Mouse (Mus musculus): ENCODE results near the gene Ptger1. TPM values are rescaled to one million over a fixed set of nuclear protein-coding genes. Genes with fewer than 3 reads are reported as not detected.
A peak's percentile ranks its signal among the peaks of the same experiment; 100 is the strongest.

Gene Ptger1
- polyA plus RNA-seq, 1 experiment = 2.9 TPM

DNA sequence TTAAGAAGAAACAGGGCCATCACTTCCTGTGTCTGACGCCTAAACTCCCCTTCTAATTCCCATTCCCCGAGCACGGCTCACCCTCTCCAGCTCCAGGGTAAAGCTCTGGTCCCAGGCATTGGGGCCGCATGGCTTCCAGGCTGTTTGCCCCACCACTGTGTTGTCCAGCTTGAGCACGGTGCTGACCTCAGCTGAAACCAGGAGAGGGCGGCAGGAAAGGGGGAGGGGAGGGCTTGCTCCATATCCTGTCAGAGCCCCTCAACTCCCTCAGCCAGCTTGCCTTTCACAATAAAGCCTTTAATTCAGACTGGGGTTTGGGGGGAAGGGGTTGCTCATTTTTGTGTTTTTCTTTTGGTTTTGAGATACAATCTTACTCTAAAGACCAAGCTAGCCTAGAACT is 14.6 kb downstream of the Ptger1 start:
- H3K4me1 ChIP-seq (ENCODE audit: control insufficient read depth, insufficient read depth, insufficient read length, low read length) = no peaks in the 10 kb centered on the region
- 78% methylated on average over 6 of the region's 6 CpGs for WGBS
- peaks cover 84% of the 10 kb centered on the region for H3K36me3 ChIP-seq (ENCODE audit: control insufficient read depth, insufficient read depth, low read length)
- no peaks in the 10 kb centered on the region for H3K27me3 ChIP-seq (ENCODE audit: control insufficient read depth, insufficient read depth, low read length)
- TF ChIP-seq POLR2A (IDR thresholded peaks at IDR 0.05; ENCODE audit: low read depth, low read length) (no peak), CTCF (IDR thresholded peaks at IDR 0.05; ENCODE audit: extremely low read depth, insufficient read length, insufficient replicate concordance, low read depth, low read length) (no peak)
- no peak overlapping the region for H3K27ac ChIP-seq (ENCODE audit: insufficient read depth, low read depth, low read length)
- no peak overlapping the region for H3K4me3 ChIP-seq (ENCODE audit: low read depth, low read length)

GRCm38 (mm10) chr8:83684517-83684916 is 18.0 kb downstream of the Ptger1 start:
- no peak for TF ChIP-seq CTCF (IDR thresholded peaks at IDR 0.05; ENCODE audit: extremely low read depth, insufficient read length, insufficient replicate concordance, low read depth, low read length)
- no peak for TF ChIP-seq POLR2A (IDR thresholded peaks at IDR 0.05; ENCODE audit: low read depth, low read length)
- Histone ChIP-seq H3K4me1 (ENCODE audit: control insufficient read depth, insufficient read depth, insufficient read length, low read length) (no peaks in the 10 kb centered on the region), H3K4me3 (ENCODE audit: low read depth, low read length) (no peak overlapping the region), H3K27ac (ENCODE audit: insufficient read depth, low read depth, low read length) (no peak overlapping the region), H3K36me3 (ENCODE audit: control insufficient read depth, insufficient read depth, low read length) (peaks cover 60% of the 10 kb centered on the region), H3K27me3 (ENCODE audit: control insufficient read depth, insufficient read depth, low read length) (no peaks in the 10 kb centered on the region)
- 96% methylated on average over 9 of the region's 9 CpGs for WGBS

DNA sequence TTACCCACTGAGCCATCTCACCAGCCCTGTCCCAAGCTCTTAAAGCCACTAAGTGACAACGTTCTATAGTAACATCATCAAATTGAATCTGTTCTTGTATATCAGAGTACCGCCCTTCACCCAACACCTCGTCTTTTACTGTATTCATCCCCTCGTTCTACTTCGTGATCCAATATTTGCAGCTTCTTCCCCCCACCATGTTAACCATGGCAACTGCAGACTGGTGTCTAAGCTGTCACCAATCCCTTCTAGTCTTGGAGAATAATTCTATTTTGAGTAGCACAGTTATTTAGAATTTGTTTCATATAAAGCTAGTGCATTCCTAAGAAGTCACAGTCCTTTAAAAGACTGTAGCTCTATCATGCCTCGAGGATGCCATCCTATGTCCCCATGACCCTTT is 22.8 kb downstream of the Ptger1 start:
- no peak overlapping the region for H3K4me3 ChIP-seq (ENCODE audit: low read depth, low read length)
- no peak for TF ChIP-seq POLR2A (IDR thresholded peaks at IDR 0.05; ENCODE audit: low read depth, low read length)
- 93% methylated on average over 6 of the region's 6 CpGs for WGBS
- no peaks in the 10 kb centered on the region for H3K27me3 ChIP-seq (ENCODE audit: control insufficient read depth, insufficient read depth, low read length)
- H3K4me1 ChIP-seq (ENCODE audit: control insufficient read depth, insufficient read depth, insufficient read length, low read length) = peaks cover 6% of the 10 kb centered on the region; the same call in 1 of the 2 replicates
- no peak overlapping the region for H3K27ac ChIP-seq (ENCODE audit: insufficient read depth, low read depth, low read length)
- H3K36me3 ChIP-seq (ENCODE audit: control insufficient read depth, insufficient read depth, low read length) = peaks cover 48% of the 10 kb centered on the region

- WGBS = 62% methylated on average over 10 of the region's 10 CpGs
- Histone ChIP-seq H3K27ac (ENCODE audit: insufficient read depth, low read depth, low read length) (no peak overlapping the region; the same call in 1 of the 2 replicates), H3K4me3 (ENCODE audit: low read depth, low read length) (peak overlapping the region; percentile 12; the same call in 1 of the 2 replicates)
Observed at GRCm38 (mm10) chr8:83693609-83694236, 27.2 kb downstream of the Ptger1 start.

DNA sequence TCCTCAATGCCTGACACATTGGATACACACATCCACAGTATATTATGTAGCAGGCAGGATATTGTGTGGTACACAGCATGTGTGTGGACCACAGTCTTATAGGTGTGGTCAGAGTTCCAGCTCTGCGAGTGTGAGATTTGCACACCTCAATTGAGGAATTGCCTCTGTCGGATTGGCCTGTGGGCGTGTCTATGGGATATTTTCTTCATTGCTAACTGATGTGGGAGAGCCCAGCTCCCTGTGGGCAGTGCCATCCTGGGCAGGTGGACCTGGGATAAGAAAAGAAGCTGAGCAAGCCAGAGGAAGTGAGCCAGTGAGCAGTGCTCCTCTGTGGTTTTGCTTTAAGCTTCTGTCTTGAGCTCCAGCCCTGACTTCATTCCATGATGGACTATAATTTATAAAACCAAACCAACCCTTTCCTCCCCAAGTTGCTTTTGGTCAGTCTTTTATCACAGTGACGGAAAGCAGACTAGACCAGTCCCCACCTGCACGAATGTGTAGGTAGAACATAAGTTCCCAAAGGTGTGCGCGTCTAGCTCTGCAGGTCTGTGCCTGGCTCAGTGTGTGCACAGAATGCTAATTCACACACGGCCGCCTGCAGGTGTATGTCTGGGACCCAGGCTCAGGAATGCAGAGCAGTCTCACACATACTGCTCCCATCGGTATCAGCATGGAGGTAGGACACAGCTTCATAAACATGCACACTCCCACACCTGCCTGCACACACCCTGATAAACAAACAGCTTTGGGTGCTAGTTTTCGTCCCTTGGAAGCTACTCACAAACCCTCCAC is 28.1 kb downstream of the Ptger1 start:
- Histone ChIP-seq H3K4me1 (ENCODE audit: control insufficient read depth, insufficient read depth, insufficient read length, low read length) (peaks cover 39% of the 10 kb centered on the region), H3K27ac (ENCODE audit: insufficient read depth, low read depth, low read length) (no peak overlapping the region), H3K4me3 (ENCODE audit: low read depth, low read length) (no peak overlapping the region), H3K36me3 (ENCODE audit: control insufficient read depth, insufficient read depth, low read length) (peaks cover 29% of the 10 kb centered on the region), H3K27me3 (ENCODE audit: control insufficient read depth, insufficient read depth, low read length) (no peaks in the 10 kb centered on the region)
- TF ChIP-seq CTCF (IDR thresholded peaks at IDR 0.05; ENCODE audit: extremely low read depth, insufficient read length, insufficient replicate concordance, low read depth, low read length) (no peak), POLR2A (IDR thresholded peaks at IDR 0.05; ENCODE audit: low read depth, low read length) (no peak)
- 32% methylated on average over 11 of the region's 11 CpGs for WGBS

More at GRCm38 (mm10) chr8:83693609-83694236, 27.2 kb downstream of the Ptger1 start:
- Histone ChIP-seq H3K27me3 (ENCODE audit: control insufficient read depth, insufficient read depth, low read length) (no peaks in the 10 kb centered on the region), H3K4me1 (ENCODE audit: control insufficient read depth, insufficient read depth, insufficient read length, low read length) (peaks cover 37% of the 10 kb centered on the region), H3K36me3 (ENCODE audit: control insufficient read depth, insufficient read depth, low read length) (peaks cover 31% of the 10 kb centered on the region)
- TF ChIP-seq CTCF (IDR thresholded peaks at IDR 0.05; ENCODE audit: extremely low read depth, insufficient read length, insufficient replicate concordance, low read depth, low read length) = no peak
- TF ChIP-seq POLR2A (IDR thresholded peaks at IDR 0.05; ENCODE audit: low read depth, low read length) = no peak

GRCm38 (mm10) chr8:83695351-83696106 is 29.1 kb downstream of the Ptger1 start:
- Histone ChIP-seq H3K27ac (ENCODE audit: insufficient read depth, low read depth, low read length) (no peak overlapping the region), H3K27me3 (ENCODE audit: control insufficient read depth, insufficient read depth, low read length) (no peaks in the 10 kb centered on the region), H3K4me3 (ENCODE audit: low read depth, low read length) (no peak overlapping the region), H3K4me1 (ENCODE audit: control insufficient read depth, insufficient read depth, insufficient read length, low read length) (peaks cover 39% of the 10 kb centered on the region), H3K36me3 (ENCODE audit: control insufficient read depth, insufficient read depth, low read length) (peaks cover 23% of the 10 kb centered on the region)
- no peak for TF ChIP-seq POLR2A (IDR thresholded peaks at IDR 0.05; ENCODE audit: low read depth, low read length)
- no peak for TF ChIP-seq CTCF (IDR thresholded peaks at IDR 0.05; ENCODE audit: extremely low read depth, insufficient read length, insufficient replicate concordance, low read depth, low read length)
- 49% methylated on average over 12 of the region's 17 CpGs for WGBS
